Mouse (Mus musculus) adrenal gland, postnatal 25 days (tissue): ENCODE measurements around the gene Gm10197. TPM values are rescaled to one million over a fixed set of nuclear protein-coding genes. Genes with fewer than 3 reads are reported as not detected.

Experiments
- DNase-seq: peaks from one replicate; pipeline ENCODE4 v3.0.0; 2021; ENCODE audit warnings: mixed read lengths
- total RNA-seq: library from RNA; stranded (reverse); gene quantifications from 2 replicates; pipeline ENCODE4 v1.2.3, GENCODE M21; 2021

The Gm10197 gene
- total RNA-seq, 1 experiment from 2014 or later, result not detected

DNA sequence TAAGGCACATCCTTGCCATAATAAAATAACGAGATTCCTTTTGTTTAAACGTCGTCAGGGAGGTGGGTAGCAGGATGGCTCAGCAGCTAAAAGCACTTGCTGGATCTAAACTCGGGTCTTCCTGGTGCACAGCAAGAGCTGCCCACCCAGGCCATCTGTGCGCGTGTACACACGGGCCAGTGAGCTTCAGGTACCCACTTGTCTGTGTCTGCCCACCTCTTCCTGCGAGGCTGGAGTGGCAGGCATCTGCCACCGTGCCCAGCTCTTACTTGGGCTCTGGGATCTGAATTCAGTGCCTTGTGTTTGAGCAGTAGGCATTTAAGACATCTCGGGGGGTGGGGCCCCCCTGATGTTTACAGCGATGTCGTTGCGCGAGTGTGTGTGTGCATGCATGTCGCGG is 16.5 kb downstream of the Gm10197 start:
- no peak for DNase-seq

DNA sequence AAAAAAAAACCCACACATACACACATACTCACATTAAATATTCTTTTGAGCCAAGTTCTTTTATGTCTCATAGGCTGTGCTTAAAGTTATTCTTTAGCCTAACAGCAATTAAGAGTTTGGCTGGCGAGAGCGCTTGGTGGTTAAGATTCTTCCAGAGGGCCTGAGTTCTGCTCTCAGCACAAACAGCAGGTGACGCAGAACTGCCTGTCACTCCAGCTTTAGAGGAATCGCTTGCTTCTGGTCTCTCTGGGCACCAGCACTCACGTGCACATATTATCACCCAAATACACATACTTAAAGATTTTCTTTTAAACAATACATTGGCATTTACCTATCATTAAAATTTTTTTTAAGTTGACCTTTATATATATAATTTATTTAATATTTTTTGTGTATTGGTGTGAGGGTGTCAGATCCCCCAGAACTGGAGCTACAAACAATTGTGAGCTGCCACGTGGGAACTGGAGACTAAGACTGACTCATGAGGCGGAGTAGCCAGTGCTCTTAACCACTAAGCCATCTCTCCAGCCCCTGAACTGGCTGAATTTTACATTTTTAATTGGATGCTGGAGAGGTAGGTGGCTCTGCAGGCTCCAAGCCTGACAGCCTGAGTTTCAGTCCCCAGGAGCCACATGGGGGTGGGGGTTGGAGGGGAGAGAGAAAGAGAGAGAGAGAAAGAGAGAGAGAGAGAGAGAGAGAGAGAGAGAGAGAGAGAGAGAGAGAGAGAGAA is 17.1 kb downstream of the Gm10197 start:
- no peak for DNase-seq

DNA sequence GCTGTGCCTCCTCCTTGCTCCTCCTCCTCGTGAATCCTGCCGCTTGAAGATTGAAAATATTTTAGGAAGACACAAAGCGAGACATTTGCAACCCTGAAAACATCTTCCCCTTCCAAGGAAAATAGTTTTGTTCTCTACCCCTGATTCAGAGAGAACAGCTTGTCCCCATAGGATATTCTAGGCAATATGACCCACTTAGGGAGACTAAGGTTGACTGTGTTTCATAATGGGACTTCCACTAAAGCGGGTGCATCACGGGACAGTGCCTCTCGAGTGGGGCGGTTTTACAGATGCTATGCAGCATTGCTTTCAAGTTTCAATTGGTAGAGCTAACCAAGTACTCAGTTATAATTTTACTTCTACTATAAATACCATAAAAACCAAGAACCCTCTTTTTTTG is 17.7 kb downstream of the Gm10197 start:
- no peak for DNase-seq

DNA sequence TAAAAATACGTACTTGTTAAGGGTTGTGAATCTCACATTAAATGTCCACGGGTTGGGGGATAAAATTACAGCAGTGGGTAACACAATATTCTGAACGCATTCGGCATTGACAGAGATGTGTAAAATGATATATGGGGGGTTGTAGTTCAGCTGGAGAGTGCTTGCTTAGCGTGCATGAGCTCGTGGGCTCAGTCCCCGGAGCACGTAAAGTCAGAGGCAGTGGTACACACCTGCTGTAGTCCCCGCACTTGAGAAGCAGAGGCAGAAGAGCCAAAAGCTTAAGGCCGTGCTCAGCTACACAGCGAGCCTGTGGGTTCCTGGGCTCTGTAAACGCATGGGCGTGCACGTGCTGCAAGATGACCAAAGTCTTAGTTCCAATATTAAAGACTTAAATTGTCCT is 25.8 kb downstream of the Gm10197 start:
- DNase-seq, result no peak

DNA sequence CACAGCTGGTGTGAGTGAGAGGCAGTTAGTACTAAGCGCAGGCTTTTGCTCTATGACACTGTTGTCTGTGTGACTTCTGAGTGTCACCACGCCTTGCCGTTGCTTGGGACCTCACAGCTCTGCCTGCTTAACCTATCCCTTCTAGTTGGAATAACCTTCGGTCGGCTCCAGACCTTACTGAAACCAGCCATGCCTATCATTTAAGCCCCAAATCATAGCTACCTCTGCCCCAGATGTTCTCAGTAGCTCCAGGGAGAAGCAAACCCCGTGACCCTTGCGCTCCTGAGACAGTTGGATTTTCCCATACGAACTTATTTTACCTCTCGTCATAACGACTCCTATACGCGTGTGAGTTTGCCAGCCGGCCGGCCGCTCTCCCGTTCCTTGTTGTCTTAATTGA is 27.5 kb downstream of the Gm10197 start:
- no peak for DNase-seq

DNA sequence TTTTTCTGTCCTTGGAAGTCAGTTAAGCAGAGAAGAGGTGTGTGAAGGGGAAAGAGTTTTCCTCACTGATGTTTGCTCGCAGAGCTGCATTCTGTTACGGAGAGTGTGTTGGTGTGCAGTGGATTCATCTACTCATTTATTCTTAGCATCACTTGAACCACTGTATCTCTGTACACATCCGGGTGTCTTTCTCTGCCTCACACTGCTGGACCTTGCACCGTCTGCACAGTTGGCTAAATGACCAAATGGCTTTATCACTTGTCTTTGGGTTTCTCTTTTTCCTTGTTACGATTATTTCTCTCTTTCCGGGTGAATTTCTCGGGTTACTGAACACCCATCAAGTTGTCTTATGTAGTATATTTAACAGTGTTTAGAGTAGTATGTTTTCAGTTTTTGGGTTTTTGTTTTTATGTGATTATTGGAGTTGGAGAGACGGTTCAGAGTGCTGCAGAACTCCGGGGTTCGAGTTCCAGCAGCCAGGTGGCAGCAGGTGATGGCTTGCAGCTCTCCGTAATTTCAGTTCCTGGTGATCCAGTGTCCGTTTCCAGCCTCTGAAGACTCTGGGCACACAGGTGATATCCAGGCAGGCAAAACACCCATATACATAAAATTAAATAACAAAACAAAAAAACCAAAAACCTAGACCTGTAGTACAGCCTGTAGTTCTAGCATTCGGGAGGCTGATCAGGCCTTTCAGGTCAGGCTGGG is 28.2 kb downstream of the Gm10197 start:
- no peak for DNase-seq

DNA sequence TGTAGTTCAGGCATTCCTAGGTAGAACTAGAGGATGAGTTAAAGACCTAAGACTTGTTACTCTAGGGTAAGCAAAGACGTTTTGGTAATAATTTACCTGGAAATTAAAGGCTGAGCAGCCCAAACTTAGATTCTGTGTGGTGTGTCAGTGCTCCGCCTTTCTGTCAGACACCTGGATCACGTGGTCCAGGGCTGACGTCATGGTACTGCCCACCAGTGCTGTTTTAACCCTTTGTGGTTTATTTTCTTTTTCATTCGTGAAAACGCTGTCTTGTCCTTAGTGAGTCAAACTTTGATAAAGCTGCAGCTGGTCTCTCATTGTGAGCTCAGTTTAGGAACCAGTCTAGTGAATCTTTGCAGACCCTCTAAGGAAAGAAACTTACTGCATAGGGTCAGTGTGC is 31.1 kb downstream of the Gm10197 start:
- DNase-seq, result no peak

DNA sequence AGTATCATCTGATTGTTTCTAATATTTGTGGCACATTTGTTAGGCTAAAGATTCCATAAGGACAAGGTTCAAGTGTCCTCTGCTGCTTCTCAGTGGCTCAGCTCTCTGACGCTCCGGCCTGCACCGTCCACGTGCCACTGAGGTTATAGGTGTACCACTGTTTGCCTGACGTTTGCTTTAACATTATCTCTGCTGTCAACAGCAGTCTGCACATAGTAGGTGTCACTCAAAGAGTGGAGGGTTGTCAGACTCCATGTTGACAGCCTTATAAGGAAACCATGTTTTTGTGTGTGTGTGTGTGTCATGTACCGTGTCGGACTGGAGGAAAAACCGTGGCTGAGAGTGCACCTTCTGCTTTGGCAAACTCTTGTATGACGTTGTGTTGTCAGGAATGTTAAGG is 36.3 kb downstream of the Gm10197 start:
- no peak for DNase-seq

DNA sequence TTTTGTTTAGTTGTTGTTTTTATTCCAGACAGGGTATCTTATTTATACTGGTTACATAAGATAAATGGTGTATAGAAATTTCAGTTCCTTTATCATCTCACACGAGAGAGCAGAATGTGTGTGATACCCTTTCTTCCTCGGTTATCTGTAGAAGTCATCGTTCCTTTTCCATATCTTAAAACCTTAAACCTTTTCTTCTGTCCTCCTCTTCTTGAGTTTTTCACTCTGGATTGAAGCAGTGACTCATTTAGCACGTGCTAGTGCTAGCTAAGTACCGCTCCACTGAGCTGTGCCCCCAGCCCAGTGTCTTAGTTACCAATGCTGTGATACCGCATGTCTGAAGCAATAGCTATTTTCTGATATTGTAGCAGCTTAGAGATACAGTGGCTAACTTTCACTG is 37.8 kb downstream of the Gm10197 start:
- no peak for DNase-seq

DNA sequence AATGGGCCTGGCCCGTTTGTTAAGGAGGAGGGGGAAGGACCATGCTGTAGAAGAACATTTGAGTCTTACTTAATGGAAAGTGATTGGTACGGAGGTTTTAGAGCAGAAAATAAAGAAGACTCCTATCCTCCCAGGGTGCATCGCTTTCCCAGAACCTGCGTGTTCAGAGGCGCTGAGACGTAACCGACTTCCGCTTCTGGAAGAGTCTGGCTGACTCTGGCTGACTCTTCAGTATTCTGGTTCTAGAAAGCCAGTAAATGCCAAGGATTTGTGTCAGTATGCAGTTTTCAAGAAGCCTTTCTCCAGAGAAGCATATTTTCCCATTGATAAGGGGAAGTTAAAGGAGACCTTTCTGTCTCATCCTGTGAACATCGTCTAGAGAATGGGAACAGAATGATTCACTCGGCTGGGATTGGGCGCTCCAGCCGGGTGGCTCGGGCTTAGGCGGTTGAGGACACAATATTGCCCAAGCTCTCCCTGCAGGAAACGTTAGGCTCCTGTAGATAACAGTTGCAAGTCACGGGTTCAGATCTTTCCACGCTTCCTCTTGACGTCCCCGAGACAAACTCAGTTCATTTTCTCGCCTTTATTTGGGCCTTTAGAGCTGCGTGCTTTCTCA is 39.6 kb downstream of the Gm10197 start:
- no peak for DNase-seq

DNA sequence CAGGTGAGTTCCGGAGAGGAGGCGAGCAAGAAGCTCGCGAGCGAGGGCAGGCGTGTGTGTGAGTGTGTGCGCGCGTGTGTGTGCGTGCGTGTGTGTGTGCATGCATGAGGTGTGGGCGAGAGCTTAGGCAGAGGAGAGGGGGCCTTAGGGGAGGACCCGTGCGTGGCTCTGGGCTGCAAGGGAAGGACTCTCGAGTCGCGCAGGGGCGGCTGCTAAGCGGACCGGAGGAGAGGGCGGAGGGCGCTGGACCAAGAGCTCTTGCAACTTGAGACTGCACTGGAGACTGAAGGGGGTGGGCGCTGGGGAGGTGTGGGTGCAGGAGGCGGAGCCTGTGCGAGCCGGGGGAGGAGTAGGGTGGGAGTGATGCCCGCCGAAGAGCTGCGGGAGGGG is 41.6 kb downstream of the Gm10197 start:
- peak; percentile 74 for DNase-seq

DNA sequence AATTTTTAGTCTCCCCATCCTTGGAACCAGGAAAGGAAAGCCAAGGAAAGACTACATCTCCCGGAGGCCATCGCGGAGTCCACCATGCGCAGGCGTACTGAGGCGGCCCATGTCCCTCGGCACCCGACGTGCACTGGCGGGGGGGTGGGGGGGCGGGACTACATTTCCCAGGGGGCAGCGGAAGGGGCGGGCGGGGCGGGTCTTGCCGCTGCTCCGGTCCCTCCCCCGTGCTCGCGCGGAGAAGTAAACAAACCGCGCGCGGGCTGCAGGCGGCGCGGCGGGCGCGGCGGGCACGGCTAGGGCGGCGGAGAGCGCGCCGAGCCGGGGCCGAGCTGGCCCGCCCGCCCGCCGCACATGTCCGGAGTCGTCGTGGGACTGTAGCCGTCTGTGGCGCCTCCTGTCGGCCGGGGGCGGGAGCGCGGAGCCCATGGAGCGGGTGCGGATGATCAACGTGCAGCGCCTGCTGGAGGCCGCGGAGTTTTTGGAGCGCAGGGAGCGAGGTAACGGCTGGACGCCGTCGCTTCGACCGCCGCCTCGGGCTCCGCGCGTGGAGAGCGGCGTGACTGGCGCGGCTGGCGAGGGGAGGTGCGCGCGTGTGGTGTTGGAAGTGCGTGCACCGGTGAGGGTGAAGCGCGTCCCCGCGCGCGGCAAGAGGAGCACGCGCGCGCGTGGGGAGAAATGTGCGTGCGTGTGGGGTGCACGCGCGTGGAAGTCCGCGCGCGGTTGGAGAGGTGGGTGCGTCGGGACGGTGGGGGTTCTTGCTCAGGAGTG is 42.2 kb downstream of the Gm10197 start:
- peak; percentile 92 for DNase-seq

DNA sequence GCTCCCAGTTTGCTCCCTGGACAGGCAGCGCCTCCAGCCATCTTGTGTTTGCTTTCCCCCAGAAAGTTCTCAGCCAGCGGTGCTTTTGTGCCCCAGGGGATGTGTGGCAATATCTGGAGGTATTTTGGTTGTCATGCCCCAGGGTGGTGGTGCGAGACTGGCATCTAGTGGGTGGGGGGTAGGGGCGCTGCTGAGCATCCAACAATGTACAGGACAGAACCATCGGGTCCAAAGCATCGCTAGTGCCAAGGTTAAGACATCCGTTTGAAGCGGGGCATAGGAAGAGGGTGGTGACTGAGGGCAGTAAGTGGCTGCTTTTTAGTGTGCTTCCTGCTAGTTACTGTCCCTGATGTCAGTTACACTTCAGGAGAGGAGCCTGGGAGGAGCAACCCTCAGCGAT is 43.5 kb downstream of the Gm10197 start:
- no peak for DNase-seq

DNA sequence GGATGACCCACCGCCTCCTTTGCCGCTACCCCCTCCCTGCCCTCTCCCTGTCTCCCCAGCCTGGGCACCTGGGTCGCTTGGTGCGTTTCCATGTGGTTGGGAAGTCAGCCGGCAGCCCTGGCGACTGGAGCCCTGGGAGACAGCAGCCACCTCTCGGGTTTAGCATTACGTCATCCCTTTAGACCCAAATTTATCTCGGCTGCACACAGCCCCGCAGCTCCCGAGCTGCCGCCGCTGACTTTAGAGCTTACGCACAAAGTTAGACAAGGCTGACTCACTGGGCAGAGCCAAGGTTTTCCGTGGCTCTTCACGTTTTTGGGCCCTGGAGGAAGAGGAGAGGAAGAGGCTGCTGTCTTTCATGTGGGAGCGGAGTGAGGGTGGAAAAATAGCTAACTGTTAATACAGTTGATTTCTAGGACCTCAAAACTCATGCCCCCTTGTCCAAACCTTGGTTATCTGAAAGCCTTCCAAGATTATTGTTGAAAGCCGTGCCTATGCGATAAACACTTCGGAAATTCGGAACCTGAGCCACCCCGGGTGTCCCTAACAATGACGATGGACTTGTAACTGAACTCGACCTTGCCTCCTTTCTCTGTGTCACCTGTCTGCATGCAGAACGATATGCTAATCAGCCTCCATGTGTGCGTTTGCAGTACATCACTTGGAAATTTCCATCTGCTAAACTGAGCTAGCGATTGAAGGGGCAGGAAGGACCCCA is 45.8 kb downstream of the Gm10197 start:
- peak; percentile 66 for DNase-seq

DNA sequence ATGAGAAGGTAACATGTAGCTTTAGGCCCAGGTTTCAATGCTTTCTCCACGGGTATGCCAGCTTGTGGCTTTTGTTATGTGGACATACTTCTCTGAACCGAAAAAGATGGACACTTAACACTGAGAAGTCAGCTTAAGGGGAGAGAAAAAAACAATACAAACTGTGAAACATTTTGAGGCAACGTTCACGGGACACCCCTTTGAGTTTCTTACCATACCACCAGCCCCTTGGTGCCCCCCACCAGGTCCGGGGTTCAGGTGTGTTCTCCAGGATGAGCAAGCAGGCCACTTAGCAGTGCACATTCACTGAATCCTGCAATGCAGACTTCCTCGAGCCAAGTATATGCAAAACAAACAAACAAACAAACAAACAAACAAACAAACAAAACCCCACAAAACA is 46.7 kb downstream of the Gm10197 start:
- DNase-seq, result no peak

DNA sequence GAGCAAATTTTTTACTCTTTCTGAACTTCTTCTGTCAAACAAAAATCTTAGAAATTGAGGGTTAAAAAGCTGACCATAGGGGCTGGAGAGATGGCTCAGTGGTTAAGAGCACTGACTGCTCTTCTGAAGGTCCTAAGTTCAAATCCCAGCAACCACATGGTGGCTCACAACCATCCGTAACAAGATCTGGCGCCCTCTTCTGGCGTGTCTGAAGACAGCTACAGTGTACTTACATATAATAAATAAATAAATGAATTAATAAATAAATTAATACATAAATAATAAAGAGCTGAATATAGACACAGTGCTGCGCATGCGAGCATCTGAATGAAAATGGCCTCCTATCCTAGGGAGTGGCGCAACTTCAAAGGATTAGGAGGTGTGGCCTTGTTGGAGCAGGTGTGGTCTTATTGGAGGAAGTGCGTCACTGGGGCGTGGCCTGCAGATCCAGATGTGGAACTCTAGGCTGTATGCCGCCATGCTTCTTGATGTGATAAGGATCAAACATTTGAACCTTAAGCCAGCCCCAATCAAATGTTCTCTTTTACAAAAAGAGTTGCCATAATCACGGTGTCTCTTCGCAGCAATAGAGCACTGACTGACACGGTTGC is 49.0 kb downstream of the Gm10197 start:
- no peak for DNase-seq

Other genes with a start within 250 kb of the Gm10197 start
- 48.3 and 51.8 TPM in 2 replicates for gene Add3, start 231.3 kb downstream of the Gm10197 start, total RNA-seq
- 33.6 and 40.2 TPM in 2 replicates for gene Mxi1, start 61.2 kb downstream of the Gm10197 start, total RNA-seq
- 44.9 and 49.6 TPM in 2 replicates for gene Smndc1, start 18.8 kb upstream of the Gm10197 start, total RNA-seq
- 6.0 and 11.3 TPM in 2 replicates for gene Dusp5, start 157.3 kb upstream of the Gm10197 start, total RNA-seq
- gene Nutf2-ps1, start 217.3 kb upstream of the Gm10197 start, total RNA-seq, result 52.6 and 90.3 TPM in 2 replicates
- 39.2 and 43.3 TPM in 2 replicates for gene Smc3, start 228.6 kb upstream of the Gm10197 start, total RNA-seq